22 mouse cellular contexts compared by ENCODE assay signal in genomic region chr14:46015682-46016400, GRCm38 (mm10).
A peak's percentile ranks its signal among the peaks of the same experiment; 100 is the strongest.
DNase-seq lines count a peak whose midpoint lies in the region; ATAC-seq and TF ChIP-seq lines count a peak whose summit lies in the region.
"Had no signal": no experiment of that assay in that cellular context is flagged by ENCODE, and none has a peak within 500 bp of the region (broad histone marks: within the 10 kb centered on the region; RNA-seq: fewer than 3 reads in every experiment).

No protein-coding gene starts in this region.

- no peak overlapping the region for H3K9ac ChIP-seq in lung, embryonic 16.5 days (ENCODE audit: low read length)
- no peak overlapping the region for H3K9ac ChIP-seq in intestine, postnatal 0 days (ENCODE audit: low read depth, low read length)
- no peak overlapping the region for H3K9ac ChIP-seq in heart, adult 2 months (ENCODE audit: low read depth, low read length)
- H3K9ac ChIP-seq: forebrain, embryonic 15.5 days; hindbrain, embryonic 15.5 days; kidney, embryonic 15.5 days; liver, embryonic 13.5 days; neural tube, embryonic 12.5 days had no signal

- intact Hi-C loops in heart, adult 2 months (cut with DNase I): no loop called here

- no peak for TF ChIP-seq EP300 in heart, adult 2 months (IDR thresholded peaks at IDR 0.05; ENCODE audit: insufficient read depth, low read depth, low read length)

- TF ChIP-seq CTCF in intestine, postnatal 0 days (IDR thresholded peaks at IDR 0.05; ENCODE audit: low read depth): no peak
- TF ChIP-seq CTCF in heart, adult 2 months (IDR thresholded peaks at IDR 0.05): no peak

- peaks cover 28% of the 10 kb centered on the region for H3K4me1 ChIP-seq in lung, embryonic 16.5 days (replicated peaks; ENCODE audit: control insufficient read depth, insufficient read depth, low read length)
- peaks cover 16% of the 10 kb centered on the region for H3K4me1 ChIP-seq in intestine, postnatal 0 days (replicated peaks; ENCODE audit: control insufficient read depth, insufficient read depth, low read length)
- H3K4me1 ChIP-seq in heart, adult 2 months (ENCODE audit: control insufficient read depth, insufficient read depth, low read length): no peaks in the 10 kb centered on the region
- H3K4me1 ChIP-seq: forebrain, embryonic 15.5 days; hindbrain, embryonic 15.5 days; megakaryocyte, embryonic 14.5 days; neural tube, embryonic 12.5 days had no signal

- no peak overlapping the region for H3K4me3 ChIP-seq in lung, embryonic 16.5 days (ENCODE audit: low read length)
- no peak overlapping the region for H3K4me3 ChIP-seq in intestine, postnatal 0 days (ENCODE audit: low read depth, low read length)
- no peak overlapping the region for H3K4me3 ChIP-seq in heart, adult 2 months
- H3K4me3 ChIP-seq: embryonic facial prominence, embryonic 10.5 days; forebrain, embryonic 15.5 days; hindbrain, embryonic 15.5 days; kidney, embryonic 15.5 days; limb, embryonic 10.5 days; liver, embryonic 13.5 days; megakaryocyte, embryonic 14.5 days; neural tube, embryonic 12.5 days had no signal

- H3K36me3 ChIP-seq in lung, embryonic 16.5 days (ENCODE audit: control insufficient read depth, insufficient read depth, low read length): no peaks in the 10 kb centered on the region
- H3K36me3 ChIP-seq in intestine, postnatal 0 days (ENCODE audit: control insufficient read depth, insufficient read depth): no peaks in the 10 kb centered on the region
- H3K36me3 ChIP-seq in heart, adult 2 months (ENCODE audit: control insufficient read depth, insufficient read depth, low read length): no peaks in the 10 kb centered on the region
- H3K36me3 ChIP-seq: embryonic facial prominence, embryonic 10.5 days; forebrain, embryonic 15.5 days; hindbrain, embryonic 15.5 days; kidney, embryonic 15.5 days; limb, embryonic 10.5 days; liver, embryonic 13.5 days; neural tube, embryonic 12.5 days had no signal

- no peak for TF ChIP-seq POLR2A in heart, adult 2 months (IDR thresholded peaks at IDR 0.05; ENCODE audit: insufficient read depth, low read depth, low read length)

- H3K79me2 ChIP-seq in heart, adult 2 months (replicated peaks; ENCODE audit: control insufficient read depth, insufficient read depth, low read length): no peaks in the 10 kb centered on the region

- no peak overlapping the region for H3K4me2 ChIP-seq in lung, embryonic 16.5 days (ENCODE audit: low read depth, low read length)
- H3K4me2 ChIP-seq in intestine, postnatal 0 days (replicated peaks; ENCODE audit: low read depth): peak overlapping the region; percentile 33
- H3K4me2 ChIP-seq: forebrain, embryonic 15.5 days; heart, embryonic 11.5 days; hindbrain, embryonic 15.5 days; kidney, embryonic 15.5 days; liver, embryonic 13.5 days; neural tube, embryonic 12.5 days had no signal

- H3K9me3 ChIP-seq in lung, embryonic 16.5 days (ENCODE audit: control insufficient read depth, low read length): no peaks in the 10 kb centered on the region
- H3K9me3 ChIP-seq in intestine, postnatal 0 days (ENCODE audit: control insufficient read depth): no peaks in the 10 kb centered on the region
- H3K9me3 ChIP-seq: embryonic facial prominence, embryonic 10.5 days; forebrain, embryonic 15.5 days; hindbrain, embryonic 15.5 days; kidney, embryonic 15.5 days; limb, embryonic 10.5 days; liver, embryonic 13.5 days; megakaryocyte, embryonic 14.5 days; neural tube, embryonic 12.5 days had no signal

- WGBS in lung, embryonic 16.5 days: 64% methylated on average over 6 of the region's 6 CpGs
- 36% methylated on average over 6 of the region's 6 CpGs for WGBS in intestine, postnatal 0 days
- WGBS in heart, adult 2 months: 85% methylated on average over 6 of the region's 6 CpGs

- no peak for ATAC-seq in lung, embryonic 16.5 days (ENCODE audit: low read depth)
- ATAC-seq in intestine, postnatal 0 days: peak; percentile 83
- ATAC-seq: activated CD4-positive, CD25-positive, alpha-beta regulatory T cell, adult 4 months; forebrain, embryonic 15.5 days had no signal

- peak; percentile 29 to 51 for DNase-seq in kidney, postnatal 36 days
- no peak for DNase-seq in kidney, adult 18-20 months
- DNase-seq in lung, adult 18-20 months: no peak
- no peak for DNase-seq in thymus, postnatal 25 days
- DNase-seq in heart, adult 2 months: no peak
- DNase-seq: adrenal gland, adult 8-10 months; cerebellum, adult 11-12 months; cerebellum, postnatal 10 days; gastrocnemius, postnatal 10 days; liver, embryonic 13.5 days; midbrain, embryonic 14.5 days had no signal

- peak overlapping the region; percentile 64; the same call in 1 of the 2 replicates for H3K27ac ChIP-seq in lung, embryonic 16.5 days (ENCODE audit: low read length)
- peak overlapping the region; percentile 74 for H3K27ac ChIP-seq in intestine, postnatal 0 days (ENCODE audit: low read depth, low read length)
- no peak overlapping the region for H3K27ac ChIP-seq in heart, adult 2 months
- H3K27ac ChIP-seq: embryonic facial prominence, embryonic 10.5 days; forebrain, embryonic 15.5 days; hindbrain, embryonic 15.5 days; kidney, embryonic 15.5 days; limb, embryonic 10.5 days; liver, embryonic 13.5 days; neural tube, embryonic 12.5 days had no signal

- H3K27me3 ChIP-seq in lung, embryonic 16.5 days (ENCODE audit: control insufficient read depth, insufficient read depth, low read depth, low read length): no peaks in the 10 kb centered on the region
- H3K27me3 ChIP-seq in intestine, postnatal 0 days (replicated peaks; ENCODE audit: control insufficient read depth, insufficient read depth, low read length): no peaks in the 10 kb centered on the region
- no peaks in the 10 kb centered on the region for H3K27me3 ChIP-seq in heart, adult 2 months (ENCODE audit: control insufficient read depth, insufficient read depth, low read length)
- H3K27me3 ChIP-seq: forebrain, embryonic 15.5 days; hindbrain, embryonic 15.5 days; kidney, embryonic 15.5 days; liver, embryonic 13.5 days; megakaryocyte, embryonic 14.5 days; neural tube, embryonic 12.5 days had no signal

Comparison
In these comparisons a context has a peak if more than half of its experiments do, and no peak if none do; other contexts are left out.
1. DNase-seq: peak in kidney, postnatal 36 days (2 of 2); none in kidney, adult 18-20 months (single experiment), lung, adult 18-20 months (0 of 2), thymus, postnatal 25 days (single experiment) and heart, adult 2 months (0 of 2).